Comparison of ENCODE assay signal across 8 mouse cellular contexts in the genomic region with DNA sequence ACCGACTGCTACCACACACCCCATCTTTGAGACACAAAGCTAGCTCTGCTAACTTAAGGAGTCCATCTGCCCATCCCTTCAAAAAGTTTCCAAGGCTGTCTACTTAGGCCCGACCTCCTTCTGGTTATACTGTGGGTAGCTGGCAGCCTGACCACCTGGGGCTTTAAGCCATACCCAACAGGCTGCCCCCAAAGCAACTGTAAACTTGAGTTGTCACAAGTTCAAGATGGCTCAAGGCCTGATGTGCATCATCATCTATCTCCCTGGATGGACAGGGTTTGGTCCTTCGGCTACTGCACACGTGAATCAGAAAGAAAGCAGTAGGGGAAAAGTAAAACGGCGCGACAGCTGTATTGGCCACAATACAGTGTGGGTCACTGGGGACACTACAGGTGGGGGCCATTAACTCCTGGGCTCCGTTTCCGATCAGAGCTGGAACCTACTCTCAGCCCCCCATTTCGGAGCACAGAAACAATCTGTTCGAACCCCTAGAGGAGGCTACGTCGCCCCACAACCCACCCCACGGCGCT. TPM values are rescaled to one million over a fixed set of nuclear protein-coding genes. Genes with fewer than 3 reads are reported as not detected.
DNase-seq lines count a peak whose midpoint lies in the region; ATAC-seq and TF ChIP-seq lines count a peak whose summit lies in the region.

No protein-coding gene starts in this region.

- ATAC-seq in heart, embryonic 13.5 days (ENCODE audit: extremely low read depth, insufficient number of reproducible peaks, low FRiP score, low TSS enrichment), result no peak
- peak; percentile 18 for ATAC-seq in forebrain, embryonic 16.5 days

- peaks cover 39% of the 10 kb centered on the region for H3K36me3 ChIP-seq in heart, embryonic 13.5 days
- H3K36me3 ChIP-seq in ES-E14 (ENCODE audit: control insufficient read depth, insufficient read depth, low read length, poor library complexity, severe bottlenecking), result peaks cover 38% of the 10 kb centered on the region
- peaks cover 29% of the 10 kb centered on the region for H3K36me3 ChIP-seq in forebrain, embryonic 16.5 days (ENCODE audit: control insufficient read depth, insufficient read depth)
- H3K36me3 ChIP-seq in midbrain, embryonic 10.5 days, result peaks cover 41% of the 10 kb centered on the region

- peak overlapping the region; percentile 96 for H3K9ac ChIP-seq in heart, embryonic 13.5 days
- H3K9ac ChIP-seq in ES-E14 (ENCODE audit: insufficient read depth, low read depth, low read length, poor library complexity, severe bottlenecking), result peak overlapping the region; percentile 92
- peak overlapping the region; percentile 97 for H3K9ac ChIP-seq in forebrain, embryonic 16.5 days (replicated peaks; ENCODE audit: low read depth, low read length)

- in situ Hi-C loops in ES-E14 (cut with MboI; ENCODE audit: low sequenced_read_pairs in 2 of 2, unreplicated experiment in 2 of 2), result no loop called here

- no peaks in the 10 kb centered on the region for H3K9me3 ChIP-seq in heart, embryonic 13.5 days
- H3K9me3 ChIP-seq in ES-E14 (ENCODE audit: control insufficient read depth, insufficient read depth, low read depth, low read length), result no peaks in the 10 kb centered on the region
- H3K9me3 ChIP-seq in forebrain, embryonic 16.5 days (ENCODE audit: control insufficient read depth, low read length), result no peaks in the 10 kb centered on the region
- H3K9me3 ChIP-seq in midbrain, embryonic 10.5 days (replicated peaks), result no peaks in the 10 kb centered on the region

- H3K27me3 ChIP-seq in heart, embryonic 13.5 days (replicated peaks), result no peaks in the 10 kb centered on the region
- H3K27me3 ChIP-seq in forebrain, embryonic 16.5 days (replicated peaks; ENCODE audit: control insufficient read depth, insufficient read depth, low read length), result no peaks in the 10 kb centered on the region
- no peaks in the 10 kb centered on the region for H3K27me3 ChIP-seq in midbrain, embryonic 10.5 days (ENCODE audit: low read depth, poor library complexity, severe bottlenecking)

- peak overlapping the region; percentile 93 for H3K4me2 ChIP-seq in heart, embryonic 13.5 days
- H3K4me2 ChIP-seq in forebrain, embryonic 16.5 days (ENCODE audit: low read length), result peak overlapping the region; percentile 98

- peaks cover 19% of the 10 kb centered on the region for H3K4me1 ChIP-seq in heart, embryonic 13.5 days
- peaks cover 4 to 6% of the 10 kb centered on the region in 2 experiments; a peak in 2 of 4 replicates for H3K4me1 ChIP-seq in ES-E14 (ENCODE audit: control insufficient read depth in 2 of 2, insufficient read depth in 2 of 2, low read length in 2 of 2, poor library complexity in 1 of 2)
- H3K4me1 ChIP-seq in forebrain, embryonic 16.5 days (replicated peaks; ENCODE audit: control insufficient read depth, insufficient read depth, low read length), result peaks cover 15% of the 10 kb centered on the region
- peaks cover 28% of the 10 kb centered on the region for H3K4me1 ChIP-seq in midbrain, embryonic 10.5 days

- peak overlapping the region; percentile 76 for H3K4me3 ChIP-seq in heart, embryonic 13.5 days
- H3K4me3 ChIP-seq in ES-E14 (ENCODE audit: insufficient read depth in 1 of 2, low read depth in 1 of 2, low read length in 2 of 2, poor library complexity in 1 of 2, severe bottlenecking in 1 of 2), result peak overlapping the region; percentile 81 to 83
- H3K4me3 ChIP-seq in forebrain, embryonic 16.5 days (replicated peaks; ENCODE audit: low read length), result peak overlapping the region; percentile 96
- H3K4me3 ChIP-seq in midbrain, embryonic 10.5 days, result peak overlapping the region; percentile 92

- DNase-seq in heart, adult 9 months (ENCODE audit: low spot score in 2 of 2), result no peak
- no peak for DNase-seq in ES-E14 (ENCODE audit: low read depth, low spot score)
- DNase-seq in midbrain, embryonic 10.5 days (ENCODE audit: low spot score), result no peak
- no peak for DNase-seq in layer of hippocampus, adult 11-12 months (ENCODE audit: low spot score)
- no peak for DNase-seq in cerebellum, adult 8-10 months
- no peak for DNase-seq in retina, embryonic 14.5 days (ENCODE audit: low spot score)

- peak overlapping the region; percentile 100 for H3K27ac ChIP-seq in heart, embryonic 13.5 days (replicated peaks)
- peak overlapping the region; percentile 74 for H3K27ac ChIP-seq in ES-E14 (ENCODE audit: insufficient read depth, low read depth, low read length, poor library complexity, severe bottlenecking)
- H3K27ac ChIP-seq in forebrain, embryonic 16.5 days (ENCODE audit: low read length), result peak overlapping the region; percentile 100
- peak overlapping the region; percentile 95 for H3K27ac ChIP-seq in midbrain, embryonic 10.5 days (replicated peaks)

- 2% methylated on average over 15 of the region's 15 CpGs for WGBS in heart, embryonic 13.5 days
- 3% methylated on average over 15 of the region's 15 CpGs for WGBS in forebrain, embryonic 16.5 days
- WGBS in midbrain, embryonic 10.5 days, result 6% methylated on average over 15 of the region's 15 CpGs

TF ChIP-seq in ES-E14, 5 proteins besides CTCF, POLR2A, EP300 and RAD21:
- no peak for TF ChIP-seq HCFC1 (IDR thresholded peaks at IDR 0.05; ENCODE audit: borderline replicate concordance, insufficient read depth, low read length)
- no peak for TF ChIP-seq ZNF384 (IDR thresholded peaks at IDR 0.05; ENCODE audit: low read depth, low read length)
- no peak for TF ChIP-seq MAFK (IDR thresholded peaks at IDR 0.05; ENCODE audit: insufficient read depth, low read depth, low read length)
- no peak for TF ChIP-seq CHD2 (IDR thresholded peaks at IDR 0.05; ENCODE audit: low read depth, low read length)
- TF ChIP-seq ZC3H11A (IDR thresholded peaks at IDR 0.05; ENCODE audit: borderline replicate concordance, low read depth, low read length), result no peak

RNA-seq across cellular contexts. Expression of gene Eif3d, which starts 0.6 kb away (rescaled TPM):
- 134 and 143 TPM in 2 replicates for polyA plus RNA-seq in heart, embryonic 13.5 days (2015; fragmentation: Nextera tagmentation; extraction: Ambion mirVana)
- 340 and 419 TPM in 2 replicates for total RNA-seq in ES-E14 (2012; rRNA removed)
- polyA plus RNA-seq in forebrain, embryonic 16.5 days (2015; fragmentation: Nextera tagmentation; extraction: Ambion mirVana), result 180 and 207 TPM in 2 replicates
- polyA plus RNA-seq in midbrain, embryonic 10.5 days (2016; fragmentation: Nextera tagmentation; extraction: Ambion mirVana), result 240 and 263 TPM in 2 replicates

RNA-seq across cellular contexts. Expression of gene Foxred2, which starts 13.5 kb away (rescaled TPM):
- polyA plus RNA-seq in heart, embryonic 13.5 days (2015; fragmentation: Nextera tagmentation; extraction: Ambion mirVana), result 1.0 and 1.1 TPM in 2 replicates
- 21.9 and 33.6 TPM in 2 replicates for total RNA-seq in ES-E14 (2012; rRNA removed)
- polyA plus RNA-seq in forebrain, embryonic 16.5 days (2015; fragmentation: Nextera tagmentation; extraction: Ambion mirVana), result 16.8 and 17.3 TPM in 2 replicates
- 6.4 and 6.5 TPM in 2 replicates for polyA plus RNA-seq in midbrain, embryonic 10.5 days (2016; fragmentation: Nextera tagmentation; extraction: Ambion mirVana)

RNA-seq across cellular contexts. Expression of gene Txn2, which starts 41.2 kb away (rescaled TPM):
- 248 and 278 TPM in 2 replicates for polyA plus RNA-seq in heart, embryonic 13.5 days (2015; fragmentation: Nextera tagmentation; extraction: Ambion mirVana)
- 90.3 and 91.1 TPM in 2 replicates for total RNA-seq in ES-E14 (2012; rRNA removed)
- 222 and 237 TPM in 2 replicates for polyA plus RNA-seq in forebrain, embryonic 16.5 days (2015; fragmentation: Nextera tagmentation; extraction: Ambion mirVana)
- 285 and 291 TPM in 2 replicates for polyA plus RNA-seq in midbrain, embryonic 10.5 days (2016; fragmentation: Nextera tagmentation; extraction: Ambion mirVana)
